Mouse (Mus musculus): ENCODE results near the gene Rpl41.

- TF ChIP-seq CTCF (IDR thresholded peaks at IDR 0.05; ENCODE audit: insufficient read depth, low read depth, low read length): no peak
- TF ChIP-seq POLR2A (IDR thresholded peaks at IDR 0.05; ENCODE audit: insufficient read depth, low read depth, low read length): no peak
Observed at GRCm38 (mm10) chr10:128498590-128498989, 50.5 kb downstream of the Rpl41 start, which contains the start of gene Myl6b.

Measured in olfactory bulb, adult 2 months (tissue).